Mouse (Mus musculus) gastrocnemius, postnatal 36 days (tissue): Measurements from ENCODE around the gene 4933406M09Rik. TPM values are rescaled to one million over a fixed set of nuclear protein-coding genes. Genes with fewer than 3 reads are reported as not detected.

Experiments used
- DNase-seq, 2 experiments: peaks; one replicate each; pipeline ENCODE4 v3.0.0; 2022
- intact Hi-C: fragments of 180-260 bp; cut with DNase I; formaldehyde crosslinking; loops from one replicate; pipeline ENCODE4 v1.15.1; 2025
- total RNA-seq, 2 experiments: library from RNA; stranded (reverse); gene quantifications; 2 replicates each; pipeline ENCODE4 v1.2.3; 2021

Gene 4933406M09Rik
- total RNA-seq, 2 experiments from 2014 or later: not detected

DNA sequence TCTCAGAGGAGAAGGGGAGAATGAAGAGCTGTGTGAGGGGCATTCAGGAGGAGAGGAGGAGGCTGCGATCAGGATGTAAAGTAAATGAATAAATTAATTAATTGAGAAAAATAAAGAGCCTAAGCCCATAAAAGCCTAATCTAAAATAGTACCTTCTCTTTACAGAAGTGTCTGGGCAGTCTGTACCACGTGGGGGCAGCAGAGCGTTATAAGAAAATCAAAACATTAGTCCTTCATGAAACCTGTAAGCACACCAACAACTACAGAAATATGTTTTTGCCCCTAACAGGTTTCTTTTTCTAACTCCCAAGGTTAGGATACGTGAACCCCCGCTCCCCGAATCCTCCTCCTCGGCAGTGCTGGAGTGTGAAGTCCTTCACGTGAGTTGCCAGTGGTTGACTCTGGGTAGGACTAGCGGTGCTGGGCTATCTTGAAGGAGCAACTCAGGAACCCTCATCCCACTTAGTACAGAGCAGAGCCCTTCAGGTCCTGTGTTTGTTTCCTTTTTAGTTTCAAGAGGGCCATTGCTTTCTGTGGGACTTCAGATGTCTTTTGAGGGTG lies 16.9 kb upstream of the 4933406M09Rik start:
- intact Hi-C loops: loop anchor here (5.0 to 10.0 kb wide), 2 partner anchors 48 to 226 kb away; partner anchors contain the start of gene Adipor1

DNA sequence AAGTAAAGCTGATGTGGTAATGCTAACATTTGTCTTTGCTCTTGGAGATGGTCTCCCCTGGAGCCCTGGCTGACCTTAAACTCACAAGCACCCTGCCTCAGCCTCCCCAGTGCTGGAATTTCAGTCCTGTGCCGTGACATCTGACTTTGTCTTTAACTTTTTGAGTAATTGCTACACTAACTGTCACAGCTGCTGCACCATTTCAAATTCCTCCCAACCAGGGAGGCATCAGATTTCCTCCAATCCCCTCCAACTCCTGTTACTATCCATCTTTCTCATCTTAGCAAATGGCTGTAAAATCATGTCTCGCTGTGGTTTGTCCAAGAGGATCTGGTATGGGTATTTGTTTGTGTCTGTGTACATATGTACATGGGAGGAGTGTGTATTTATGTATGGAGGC lies 11.6 kb upstream of the 4933406M09Rik start:
- intact Hi-C loops: loop anchor here (5.0 kb wide), 1 partner anchor 78 kb away; no protein-coding TSS in a partner anchor
- no peak for DNase-seq

More for the DNA sequence above, 16.9 kb upstream of the 4933406M09Rik start:
- peak; percentile 49 to 62 for DNase-seq

DNA sequence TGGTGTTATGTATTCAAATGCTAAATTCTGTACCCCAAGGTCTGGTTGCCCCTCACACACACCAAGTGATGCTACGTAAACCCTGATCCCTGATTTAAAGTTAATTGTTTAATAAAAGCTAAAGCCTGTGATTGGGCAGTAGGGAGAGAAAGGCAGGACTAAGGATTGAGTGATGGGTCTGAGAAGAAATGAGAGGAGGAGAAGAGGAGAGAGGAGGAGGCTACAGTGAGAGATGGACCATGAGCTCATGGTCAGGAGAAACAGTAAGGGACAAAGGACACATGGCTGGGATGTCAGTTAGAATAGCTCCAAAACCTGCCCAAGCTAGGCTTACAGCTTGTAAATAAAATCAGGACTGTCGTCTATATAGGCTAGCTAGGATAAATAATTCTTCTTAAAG lies 4.7 kb upstream of the 4933406M09Rik start:
- DNase-seq: no peak
- intact Hi-C loops: no loop called here

DNA sequence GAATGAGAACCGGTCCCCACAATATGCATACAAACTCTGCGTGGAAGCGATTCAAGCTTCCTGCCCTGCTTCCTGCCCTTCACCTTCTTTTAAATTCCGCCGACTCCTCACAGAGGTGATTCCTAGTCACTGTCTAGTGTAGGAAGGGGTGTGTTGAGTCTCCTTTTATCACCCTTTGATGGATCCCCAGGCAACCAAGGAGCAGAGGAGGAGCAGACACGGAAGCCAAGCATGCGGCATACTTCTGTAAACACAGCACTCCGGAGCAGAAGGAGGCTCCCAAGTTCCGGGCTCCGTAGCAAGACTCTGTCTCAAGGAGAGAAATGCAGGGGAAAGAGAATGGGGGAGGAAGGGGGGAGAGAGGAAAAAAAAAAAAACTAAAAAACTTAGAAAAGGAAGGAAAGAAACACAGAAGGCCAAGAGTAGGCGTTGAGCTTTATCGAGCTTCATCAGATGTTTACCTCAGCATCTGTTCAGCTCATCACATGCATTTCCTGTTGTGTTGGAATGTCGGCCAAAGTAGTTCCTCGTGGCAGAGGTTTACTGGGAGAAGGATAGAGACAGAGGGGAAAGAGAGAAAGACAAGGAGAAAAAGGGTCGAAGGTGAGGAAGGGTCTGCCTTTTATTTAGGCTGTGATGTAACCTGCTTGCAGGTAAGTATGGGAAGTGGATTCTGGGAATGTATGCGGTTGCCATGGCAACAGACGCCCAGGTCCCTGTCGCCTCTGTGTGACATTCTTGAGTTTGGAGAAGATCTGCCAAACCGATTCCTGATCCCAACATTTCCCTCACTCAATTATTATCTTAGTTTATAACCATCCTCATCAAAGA lies 3.7 kb upstream of the 4933406M09Rik start:
- no peak for DNase-seq
- intact Hi-C loops: no loop called here

DNA sequence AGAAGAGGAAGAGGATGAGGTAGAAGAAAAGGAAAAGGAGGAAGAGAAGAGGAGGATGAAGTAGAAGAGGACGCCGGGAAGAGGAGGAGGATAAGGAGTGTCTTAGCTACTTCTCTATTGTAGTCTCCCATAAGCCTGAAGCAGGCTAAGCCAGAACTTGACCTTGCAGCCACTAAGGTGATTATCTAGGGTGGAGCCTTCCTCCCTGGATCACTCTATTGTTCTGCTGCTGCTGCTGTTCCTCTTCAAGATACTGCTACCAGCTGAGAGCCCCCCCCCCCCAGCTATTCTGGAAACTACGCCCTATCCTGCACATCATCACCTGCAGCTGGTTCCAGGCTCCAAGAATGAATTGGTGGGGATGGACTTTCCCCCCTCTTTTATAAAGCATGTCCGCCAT lies 1.2 kb upstream of the 4933406M09Rik start:
- intact Hi-C loops: no loop called here
- no peak for DNase-seq

DNA sequence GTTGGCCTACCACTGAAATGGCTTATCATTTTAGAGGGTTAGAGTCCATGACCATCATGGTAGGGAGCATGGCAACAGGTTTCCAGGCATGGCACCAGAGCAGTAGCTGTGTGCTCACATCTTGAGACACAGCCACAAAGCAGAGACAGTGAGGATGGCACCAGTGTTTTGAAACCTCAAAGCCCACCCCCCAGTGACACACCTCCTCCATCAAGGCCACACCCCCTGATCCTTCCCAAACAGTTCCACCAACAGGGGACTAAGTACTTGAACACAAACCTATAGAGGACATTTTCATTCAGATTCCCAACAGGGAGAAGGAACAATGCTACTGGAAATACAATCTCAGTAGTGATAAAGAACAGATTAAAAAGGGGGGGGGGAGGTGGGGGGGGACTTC lies 564 bp upstream of the 4933406M09Rik start:
- intact Hi-C loops: no loop called here
- no peak for DNase-seq

DNA sequence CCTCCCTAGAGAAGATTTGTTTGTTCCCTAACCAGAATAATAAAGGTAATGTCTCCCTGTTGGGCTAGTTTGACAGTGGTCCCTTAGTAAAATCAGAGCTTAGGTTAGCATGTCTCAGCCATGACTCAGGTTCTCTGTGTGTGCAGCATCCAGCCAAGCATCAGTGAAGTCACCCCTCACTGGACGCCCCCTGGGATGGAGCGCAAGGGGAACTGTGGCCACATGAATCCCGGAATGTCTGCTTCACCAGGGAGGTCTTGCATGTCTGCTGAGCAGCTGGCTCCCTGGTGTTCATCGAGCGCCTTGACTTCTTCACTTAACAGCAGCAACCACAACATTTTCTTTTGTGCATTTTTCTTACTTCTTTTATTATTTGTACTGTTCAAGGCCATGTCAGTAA lies 8.1 kb downstream of the 4933406M09Rik start:
- no peak for DNase-seq
- intact Hi-C loops: no loop called here

DNA sequence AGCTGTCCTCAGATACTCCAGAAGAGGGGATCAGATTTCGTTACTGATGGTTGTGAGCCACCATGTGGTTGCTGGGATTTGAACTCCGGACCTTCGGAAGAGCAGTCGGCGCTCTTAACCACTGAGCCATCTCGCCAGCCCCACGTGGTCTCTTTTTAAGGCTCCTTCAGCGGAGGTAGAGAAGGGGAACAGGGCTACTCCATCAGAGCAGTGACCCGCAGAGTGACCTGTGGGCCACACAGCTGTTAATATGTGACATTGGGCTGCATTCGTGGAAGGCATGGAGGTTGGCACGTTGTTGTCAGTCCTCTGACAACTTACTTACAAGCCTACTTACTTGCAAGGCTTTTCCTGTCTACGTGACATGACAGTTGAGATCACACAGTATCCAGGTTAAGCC lies 12.5 kb downstream of the 4933406M09Rik start:
- DNase-seq: no peak
- intact Hi-C loops: no loop called here

DNA sequence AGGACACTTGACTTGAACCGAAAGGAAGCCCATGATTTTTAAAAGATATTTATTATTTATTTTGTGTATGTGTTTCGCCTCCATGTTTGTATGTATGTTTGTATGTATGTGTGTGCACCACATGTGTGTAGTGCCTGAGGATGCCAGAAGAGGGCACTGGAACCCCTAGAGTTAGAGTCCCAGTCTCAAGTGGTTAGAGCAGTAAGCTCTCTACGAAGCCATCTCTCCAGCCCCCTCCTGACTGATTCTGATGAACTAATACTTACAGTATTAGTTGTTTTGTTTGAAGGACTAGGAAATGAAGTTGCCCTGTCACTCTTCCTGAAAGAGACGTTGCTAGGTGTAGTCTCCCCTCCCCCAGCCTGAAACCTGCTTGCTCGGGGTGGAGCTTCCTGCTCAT lies 14.0 kb downstream of the 4933406M09Rik start:
- intact Hi-C loops: no loop called here
- no peak for DNase-seq

DNA sequence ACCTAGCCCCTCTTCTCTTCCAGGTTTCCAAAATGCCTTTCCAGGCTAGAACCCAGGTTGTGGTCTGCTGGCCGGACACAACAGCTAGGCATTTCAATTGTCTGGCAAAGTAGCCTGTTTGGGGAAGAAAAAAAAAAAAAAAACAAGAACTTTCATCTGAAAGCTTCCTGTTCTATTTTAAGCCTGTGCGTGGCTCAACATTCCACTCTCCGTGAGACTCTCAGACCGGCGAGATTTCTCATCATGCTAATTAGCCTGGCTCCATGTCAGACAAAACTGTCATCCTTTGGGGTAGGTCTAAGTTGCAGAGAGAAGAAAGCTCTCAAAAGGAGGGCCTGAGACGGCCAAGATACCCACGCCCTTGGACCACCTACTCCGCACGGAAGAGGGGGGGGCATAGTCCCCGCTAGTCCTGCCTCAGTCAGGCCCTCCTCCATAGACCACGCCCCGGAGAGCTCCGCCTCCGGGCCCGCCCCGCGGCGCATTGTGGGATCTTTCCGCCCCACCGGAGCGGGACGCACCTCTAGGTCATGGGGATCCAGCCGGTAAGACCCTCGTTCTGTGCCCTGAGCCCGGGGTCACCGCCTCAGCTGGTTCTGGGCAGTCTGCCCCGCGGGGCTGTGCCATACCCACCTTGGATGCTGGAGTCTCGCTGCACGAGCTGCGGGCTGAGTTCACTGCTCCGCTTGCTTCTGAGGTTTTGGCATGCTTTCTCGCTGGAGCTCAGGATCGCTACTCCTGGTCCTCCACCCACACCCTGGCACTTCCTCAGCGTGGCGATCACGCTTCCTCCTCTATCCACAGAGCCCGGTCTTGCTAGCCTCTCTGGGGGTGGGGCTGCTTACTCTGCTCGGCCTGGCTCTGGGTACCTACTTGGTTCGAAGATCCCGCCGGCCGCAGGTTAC lies 20.0 kb downstream of the 4933406M09Rik start, which contains the start of gene Cyb5r1:
Cyb5r1 (plus strand) TSS at position 51 of the 905 bp plus-strand sequence.
- DNase-seq: peak; percentile 71 to 77
- intact Hi-C loops: no loop called here

DNA sequence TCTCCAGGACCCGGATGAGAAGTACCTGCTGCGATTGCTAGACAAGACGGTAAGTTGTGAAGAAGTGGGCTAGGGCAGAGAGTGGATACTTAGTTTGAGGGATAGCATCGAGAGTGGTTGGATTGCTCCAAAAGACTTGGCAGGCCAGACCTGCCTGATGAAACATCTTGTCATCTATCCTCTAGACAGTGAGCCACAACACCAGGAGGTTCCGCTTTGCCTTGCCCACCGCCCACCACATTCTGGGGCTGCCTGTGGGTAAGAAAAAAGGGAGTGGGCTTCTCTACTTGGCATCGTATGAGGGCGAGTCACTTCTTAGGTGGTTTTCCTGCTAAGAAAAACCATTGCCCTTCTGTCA lies 20.7 kb downstream of the 4933406M09Rik start:
- intact Hi-C loops: no loop called here
- DNase-seq: no peak

DNA sequence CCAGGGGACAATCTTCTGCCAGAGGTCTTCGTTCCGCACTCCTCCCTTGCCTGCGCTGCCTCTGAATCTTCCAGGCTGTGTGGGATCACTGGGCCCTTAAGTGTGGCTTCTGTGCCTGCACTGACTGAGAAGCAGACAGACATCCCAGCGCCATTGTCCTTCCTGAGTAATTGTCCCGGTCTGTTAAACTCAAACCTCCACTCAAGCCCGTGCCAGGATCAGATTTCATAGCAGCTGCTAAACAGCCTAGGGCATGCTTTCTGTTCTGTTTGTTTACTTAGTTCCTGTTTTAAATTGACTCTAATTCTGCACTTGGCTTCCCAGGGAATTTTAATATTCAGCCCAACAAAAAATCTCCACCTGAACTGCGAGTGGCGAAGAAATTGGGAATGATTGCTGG lies 22.3 kb downstream of the 4933406M09Rik start:
- intact Hi-C loops: no loop called here

DNA sequence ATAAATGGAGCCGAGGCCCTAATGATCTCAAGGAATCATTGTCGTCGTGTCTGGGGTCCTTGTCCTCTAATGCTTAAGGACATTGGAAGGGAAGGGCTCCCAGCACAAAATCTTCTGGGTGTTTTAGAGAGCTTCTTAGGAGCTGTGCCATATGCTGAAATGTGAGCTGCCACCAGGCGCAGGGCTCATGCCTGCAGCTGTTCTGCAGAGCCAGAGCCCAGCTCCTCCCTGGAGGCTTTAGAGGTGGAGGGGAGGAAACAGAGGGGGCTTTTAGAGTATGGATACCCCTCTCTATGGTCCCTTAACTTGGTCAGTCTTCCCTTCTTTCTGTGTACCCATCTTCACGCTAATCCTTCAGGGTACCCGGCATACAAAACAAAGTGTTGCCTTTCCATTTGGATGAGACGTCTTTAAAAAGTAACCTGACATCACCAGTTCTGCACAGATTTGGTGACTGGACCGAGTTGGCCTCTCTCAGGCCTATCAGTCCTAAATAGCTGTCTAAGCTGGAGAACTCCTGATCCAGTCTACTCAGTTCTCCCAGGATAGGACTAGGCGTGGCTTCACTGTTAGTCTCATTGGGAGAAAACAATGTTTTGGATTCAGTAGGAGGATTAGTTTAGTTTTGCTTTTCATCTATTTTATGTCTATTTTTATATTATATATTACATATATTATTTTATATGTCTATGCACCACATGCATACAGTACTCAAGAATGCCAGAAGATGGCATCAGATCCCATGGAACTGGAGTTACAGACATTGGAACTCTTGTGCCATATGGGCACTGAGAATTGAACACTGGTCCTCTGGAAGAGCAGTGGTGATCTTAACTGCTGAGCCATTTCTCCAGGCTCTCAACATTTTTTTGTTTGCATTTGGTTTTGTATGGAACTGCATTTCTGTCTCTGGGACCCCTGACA lies 26.2 kb downstream of the 4933406M09Rik start:
- intact Hi-C loops: no loop called here
- peak in 1 of 2 experiments; percentile 27 for DNase-seq

More for the DNA sequence above, 22.3 kb downstream of the 4933406M09Rik start:
- no peak for DNase-seq

DNA sequence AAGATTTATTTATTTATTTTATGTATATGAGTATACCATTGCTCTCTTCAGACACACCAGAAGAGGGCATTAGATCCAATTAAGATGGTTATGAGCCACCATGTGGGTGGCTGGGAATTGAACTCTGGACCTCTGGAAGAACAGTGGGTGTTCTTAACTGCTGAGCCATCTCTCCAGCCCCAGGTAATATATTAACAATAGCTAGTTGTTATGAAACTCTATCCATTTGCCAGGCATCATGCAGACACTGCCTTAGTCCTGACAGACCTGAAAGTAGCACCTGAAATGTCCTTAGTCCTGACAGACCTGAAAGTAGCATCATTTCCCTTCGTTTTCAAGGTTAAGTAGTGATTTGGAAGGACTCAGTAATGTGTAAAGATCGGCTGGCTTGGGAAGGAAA lies 28.3 kb downstream of the 4933406M09Rik start:
- DNase-seq: no peak
- intact Hi-C loops: no loop called here

DNA sequence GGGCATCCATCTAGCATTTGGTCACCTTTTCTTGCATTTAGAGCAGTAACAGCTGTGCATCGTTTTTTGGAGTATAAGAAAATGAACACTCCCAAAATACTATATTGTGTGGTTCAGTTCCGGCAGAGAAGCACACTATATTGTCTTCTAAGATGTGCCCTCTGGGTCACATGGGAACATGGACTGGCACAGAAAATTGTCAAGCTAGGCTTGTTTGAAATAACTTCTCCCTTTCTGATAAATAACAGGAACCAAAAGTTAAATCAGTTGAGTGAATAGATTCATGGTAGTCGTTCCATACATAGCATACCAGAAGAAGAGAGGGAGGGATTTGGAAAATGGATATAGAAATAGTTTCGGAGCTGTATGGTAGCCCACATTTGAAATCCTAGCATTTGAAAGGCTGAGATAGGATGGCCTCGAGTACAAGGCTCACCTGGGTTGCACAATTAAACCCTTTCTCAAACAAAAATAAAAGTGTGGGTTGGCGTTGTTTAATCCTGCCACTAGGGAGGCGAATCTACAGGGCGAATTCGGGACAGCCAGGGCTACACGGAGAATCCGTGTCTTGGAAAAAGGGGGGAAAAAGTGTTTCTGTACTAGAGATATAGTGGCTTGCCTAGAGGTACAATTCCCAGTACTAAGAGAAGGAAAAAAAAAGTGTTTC lies 28.9 kb downstream of the 4933406M09Rik start:
- DNase-seq: no peak
- intact Hi-C loops: loop anchor here (5.0 kb wide), 1 partner anchor 47 kb away; no protein-coding TSS in a partner anchor

DNA sequence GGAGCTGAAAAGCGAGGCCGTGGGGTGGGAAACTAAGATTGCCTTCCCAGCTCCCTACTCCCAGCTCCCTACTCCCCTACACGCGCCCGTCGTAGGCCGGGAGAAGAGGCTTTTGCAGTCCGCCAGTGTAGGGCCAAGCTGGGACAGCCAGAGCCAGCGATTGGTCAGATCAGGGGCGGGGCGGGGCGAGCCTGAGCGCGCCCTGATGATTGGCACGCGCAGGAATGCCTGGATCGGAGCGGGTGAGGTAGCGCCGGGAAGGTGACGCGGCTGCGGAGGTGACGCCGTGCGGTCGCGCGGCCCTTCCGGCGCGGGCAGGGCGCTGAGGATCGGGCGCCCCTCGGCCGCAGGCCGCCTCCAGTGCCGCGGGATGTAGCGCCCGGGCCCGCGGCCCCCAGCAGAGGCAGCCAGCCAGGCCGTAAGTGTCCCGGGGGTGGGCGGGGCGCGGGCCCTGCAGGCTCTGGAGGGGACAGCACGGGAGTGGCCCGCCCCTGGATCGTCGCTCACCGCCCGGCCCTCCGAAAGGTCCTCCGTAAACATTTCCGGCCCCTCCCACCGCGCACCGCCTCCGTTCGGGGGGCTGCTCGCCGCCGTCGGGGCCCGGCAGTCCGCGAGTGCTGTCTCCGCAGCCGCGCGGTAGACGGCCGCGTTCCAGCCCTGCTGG lies 29.6 kb downstream of the 4933406M09Rik start, which contains the start of gene Adipor1:
Adipor1 (plus strand) TSS at position 211 of the 664 bp plus-strand sequence.
- intact Hi-C loops: loop anchor here (5.0 kb wide), 1 partner anchor 48 kb away; no protein-coding TSS in a partner anchor

DNA sequence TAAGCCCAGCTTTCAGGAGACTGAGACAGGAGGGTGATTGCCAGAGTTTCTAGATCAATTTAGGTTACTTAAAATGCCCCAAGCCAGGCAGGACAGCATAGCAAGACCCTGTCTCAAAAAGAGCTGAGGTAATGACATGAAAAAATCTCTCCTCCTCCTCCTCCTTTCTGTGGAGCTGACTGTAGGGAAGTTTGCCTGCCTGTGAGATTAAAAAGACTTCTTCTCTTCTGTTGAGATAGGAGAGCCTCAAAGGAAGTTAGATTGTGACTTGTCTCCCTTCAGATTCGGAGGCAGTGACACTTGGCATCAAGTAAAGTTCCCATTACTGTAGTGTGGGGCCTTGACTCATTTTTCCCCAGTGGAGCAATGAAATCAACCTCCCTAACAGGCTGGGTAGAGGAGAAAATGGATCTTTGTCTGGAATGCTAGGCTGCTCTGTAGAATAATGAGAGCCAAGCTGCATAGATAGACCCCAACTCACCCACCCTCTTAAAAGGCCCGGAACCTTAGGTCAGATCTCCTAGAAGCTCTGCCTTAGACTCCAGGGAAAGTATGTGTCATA lies 32.8 kb downstream of the 4933406M09Rik start:
- intact Hi-C loops: loop anchor here (5.0 kb wide), 1 partner anchor 51 kb away; no protein-coding TSS in a partner anchor
- no peak for DNase-seq

More for the DNA sequence above, 29.6 kb downstream of the 4933406M09Rik start, which contains the start of gene Adipor1:
- DNase-seq: peak; percentile 91 to 97

DNA sequence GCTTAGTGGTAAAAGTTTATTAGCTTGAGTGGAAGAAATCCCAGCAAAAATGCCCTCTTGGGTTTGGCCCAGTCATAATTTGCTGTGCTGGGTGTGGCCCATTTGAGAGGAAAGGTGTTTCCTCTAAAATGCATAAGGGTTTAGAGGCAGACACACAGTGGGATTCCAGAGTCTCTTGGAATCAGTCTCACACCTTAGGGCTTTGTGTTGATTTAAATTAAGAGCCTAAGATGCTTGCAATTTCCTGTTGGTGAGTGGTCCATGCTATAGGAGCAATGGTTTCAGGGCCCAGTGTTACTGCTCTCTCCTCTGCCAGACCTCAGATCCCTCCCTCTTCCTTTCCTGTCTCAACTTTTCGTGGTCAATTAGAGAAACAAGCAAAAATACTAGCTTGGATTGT lies 33.4 kb downstream of the 4933406M09Rik start:
- no peak for DNase-seq
- intact Hi-C loops: loop anchor here (5.0 kb wide), 1 partner anchor 52 kb away; no protein-coding TSS in a partner anchor
